Mouse (Mus musculus) heart, postnatal 0 days (tissue): Measurements from ENCODE around the gene Grk5.

ENCODE experiments used
- CTCF ChIP-seq: IDR thresholded peaks from 2 replicates; pipeline ENCODE4 v1.5.1; 2016; ENCODE audit warnings: antibody characterized with exemption, control low read depth, low read depth
- EP300 ChIP-seq: IDR thresholded peaks from 2 replicates; pipeline ENCODE4 v1.6.1; 2016; ENCODE audit warnings: antibody characterized with exemption, low read depth

DNA sequence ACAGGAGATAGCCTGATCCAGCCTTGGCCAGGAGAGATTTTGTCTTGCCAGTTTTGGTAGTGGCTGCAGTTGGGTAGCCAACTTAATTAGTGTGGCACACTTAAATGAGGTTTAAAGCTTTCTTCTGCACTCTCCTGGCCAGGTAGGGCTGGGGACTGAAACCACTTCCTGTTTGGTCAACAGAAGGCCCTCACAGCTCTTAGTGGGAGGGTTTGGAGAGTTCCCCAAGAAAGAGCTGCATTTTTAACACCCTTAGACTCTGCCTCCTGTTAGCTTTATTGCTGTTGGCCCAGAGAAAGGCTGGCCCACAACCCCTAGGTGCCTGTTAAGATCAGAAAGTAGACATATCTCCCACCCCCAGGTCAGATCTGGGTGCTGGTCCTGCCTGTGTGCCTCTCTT, 45.5 kb downstream of the Grk5 start:
- TF ChIP-seq EP300 (no peak), CTCF (no peak)
